Mouse (Mus musculus) ES-E14 (cell line): ENCODE data around the gene Lrfn2. TPM values are rescaled to one million over a fixed set of nuclear protein-coding genes. Genes with fewer than 3 reads are reported as not detected.

ENCODE experiments used
- DNase-seq: peaks from one replicate; pipeline ENCODE4 v3.0.0-alpha.2; 2013; ENCODE audit warnings: low read depth, low spot score
- H3K27ac ChIP-seq: 2 replicates; pipeline ENCODE4 v1.5.1; 2012; ENCODE audit warnings: low read depth, mild to moderate bottlenecking, low read length, moderate library complexity, mixed read lengths; ENCODE audit not compliant: poor library complexity, insufficient read depth, severe bottlenecking
- H3K36me3 ChIP-seq: 2 replicates; pipeline ENCODE4 v1.6.1; 2012; ENCODE audit warnings: mild to moderate bottlenecking, low read length, moderate library complexity, mixed read lengths; ENCODE audit not compliant: control insufficient read depth, poor library complexity, insufficient read depth, severe bottlenecking
- H3K4me1 ChIP-seq, 2 experiments: fragments of 150-350 bp in 1 of 2; sonication (generic) in 1 of 2; 2 replicates each; pipeline ENCODE4 v1.6.1; 2012; ENCODE audit warnings: low read length in 2 of 2, mild to moderate bottlenecking in 1 of 2, mixed read lengths in 1 of 2; ENCODE audit not compliant: control insufficient read depth in 2 of 2, insufficient read depth in 2 of 2, poor library complexity in 1 of 2
- H3K4me3 ChIP-seq, 2 experiments: fragments of 150-350 bp in 1 of 2; sonication (generic) in 1 of 2; 2 replicates each; pipeline ENCODE4 v1.5.1; 2012; ENCODE audit warnings: low read length in 2 of 2, low read depth in 1 of 2, mild to moderate bottlenecking in 1 of 2, mixed read lengths in 1 of 2; ENCODE audit not compliant: insufficient read depth in 1 of 2, poor library complexity in 1 of 2, severe bottlenecking in 1 of 2
- H3K9ac ChIP-seq: 2 replicates; pipeline ENCODE4 v1.6.1; 2012; ENCODE audit warnings: low read depth, mild to moderate bottlenecking, low read length, mixed read lengths; ENCODE audit not compliant: poor library complexity, insufficient read depth, severe bottlenecking
- H3K9me3 ChIP-seq: fragments of 150-350 bp; sonication (generic); 2 replicates; pipeline ENCODE4 v1.6.1; 2012; ENCODE audit warnings: low read depth, mild to moderate bottlenecking, low read length; ENCODE audit not compliant: control insufficient read depth, insufficient read depth
- CHD2 ChIP-seq: IDR thresholded peaks from 2 replicates; pipeline ENCODE4 v1.6.1; 2014; ENCODE audit warnings: mild to moderate bottlenecking, low read depth, low read length, inconsistent platforms
- HCFC1 ChIP-seq: IDR thresholded peaks from 2 replicates; pipeline ENCODE4 v1.6.1; 2012; ENCODE audit warnings: low read length, inconsistent platforms, borderline replicate concordance; ENCODE audit not compliant: insufficient read depth
- MAFK ChIP-seq: IDR thresholded peaks from 2 replicates; pipeline ENCODE4 v1.6.1; 2014; ENCODE audit warnings: mild to moderate bottlenecking, low read depth, low read length, inconsistent platforms; ENCODE audit not compliant: insufficient read depth
- ZNF384 ChIP-seq: IDR thresholded peaks from 2 replicates; pipeline ENCODE4 v1.6.1; 2012; ENCODE audit warnings: low read depth, low read length, inconsistent platforms
- in situ Hi-C, 2 experiments: fragments of 600-800 bp; cut with MboI; formaldehyde crosslinking; loops; one replicate each; pipeline ENCODE4 v1.15.1; 2025; ENCODE audit warnings: low sequenced_read_pairs in 2 of 2, inconsistent platforms in 1 of 2; ENCODE audit not compliant: unreplicated experiment in 2 of 2
- total RNA-seq: library from RNA; depleted of rRNA; stranded (reverse); fragments of 300-350 nt; gene quantifications from 2 replicates; pipeline ENCODE4 v1.2.3, GENCODE M21; 2012

Gene Lrfn2
- total RNA-seq, 1 experiment = 0.13 TPM

GRCm38 (mm10) chr17:48932406-48932906 is 277 bp downstream of the Lrfn2 start:
- TF ChIP-seq HCFC1 (no peak), MAFK (no peak)
- Histone ChIP-seq H3K27ac (no peak overlapping the region), H3K9me3 (no peaks in the 10 kb centered on the region), H3K9ac (peak overlapping the region; percentile 18), H3K36me3 (no peaks in the 10 kb centered on the region), H3K4me1 (peaks cover 0 to 5% of the 10 kb centered on the region in 2 experiments; a peak in 1 of 4 replicates), H3K4me3 (peak overlapping the region; percentile 41 to 76; a peak in 3 of 4 replicates)
- in situ Hi-C loops = loop anchor here (25.0 kb wide), 1 partner anchor 255 kb away; no protein-coding TSS in a partner anchor
- DNase-seq = no peak

GRCm38 (mm10) chr17:48932916-48933315 is 737 bp downstream of the Lrfn2 start:
- Histone ChIP-seq H3K9ac (peak overlapping the region; percentile 18; the same call in 1 of the 2 replicates), H3K27ac (no peak overlapping the region), H3K9me3 (no peaks in the 10 kb centered on the region), H3K4me3 (peak overlapping the region; percentile 41 to 54; a peak in 3 of 4 replicates), H3K36me3 (no peaks in the 10 kb centered on the region), H3K4me1 (peaks cover 0 to 5% of the 10 kb centered on the region in 2 experiments; a peak in 1 of 4 replicates)
- TF ChIP-seq CHD2 (no peak), HCFC1 (no peak), ZNF384 (no peak), MAFK (no peak)
- in situ Hi-C loops = loop anchor here (25.0 kb wide), 1 partner anchor 254 kb away; no protein-coding TSS in a partner anchor
- DNase-seq = no peak

GRCm38 (mm10) chr17:48935201-48935600 is 3.0 kb downstream of the Lrfn2 start:
- no peak for DNase-seq
- H3K4me1 ChIP-seq = peaks cover 0 to 5% of the 10 kb centered on the region in 2 experiments; a peak in 1 of 4 replicates
- H3K9me3 ChIP-seq = no peaks in the 10 kb centered on the region
- no peaks in the 10 kb centered on the region for H3K36me3 ChIP-seq
- H3K4me3 ChIP-seq = no peak overlapping the region
- H3K27ac ChIP-seq = no peak overlapping the region
- no peak for TF ChIP-seq ZNF384
- no peak overlapping the region for H3K9ac ChIP-seq
- in situ Hi-C loops = loop anchor here (25.0 kb wide), 1 partner anchor 252 kb away; no protein-coding TSS in a partner anchor

- DNase-seq = no peak
- TF ChIP-seq MAFK (peak; percentile 89), ZNF384 (no peak), HCFC1 (0 out of 2 replicates have a peak, but pooled peaks have one; percentile 26)
- Histone ChIP-seq H3K27ac (no peak overlapping the region), H3K9me3 (no peaks in the 10 kb centered on the region), H3K9ac (no peak overlapping the region), H3K4me3 (no peak overlapping the region), H3K4me1 (peaks cover 0 to 4% of the 10 kb centered on the region in 2 experiments; a peak in 1 of 4 replicates), H3K36me3 (no peaks in the 10 kb centered on the region)
- in situ Hi-C loops = loop anchor here (25.0 kb wide), 1 partner anchor 251 kb away; no protein-coding TSS in a partner anchor
Observed at GRCm38 (mm10) chr17:48936445-48937141, 4.4 kb downstream of the Lrfn2 start.
